Mouse (Mus musculus): ENCODE data around the gene Arhgap21. TPM values are rescaled to one million over a fixed set of nuclear protein-coding genes. Genes with fewer than 3 reads are reported as not detected.
A peak's percentile ranks its signal among the peaks of the same experiment; 100 is the strongest.

Gene Arhgap21
- total RNA-seq, 2 experiments from 2014 or later: 263 to 268 TPM

- DNase-seq (ENCODE audit: low spot score in 2 of 2): peak; percentile 25 to 36
Measured at GRCm38 (mm10) chr2:20967101-20967645, 1.5 kb downstream of the Arhgap21 start.

GRCm38 (mm10) chr2:20966176-20967100, 2.2 kb downstream of the Arhgap21 start:
- DNase-seq (ENCODE audit: low spot score in 2 of 2): peak in 1 of 2 experiments; percentile 14

DNA sequence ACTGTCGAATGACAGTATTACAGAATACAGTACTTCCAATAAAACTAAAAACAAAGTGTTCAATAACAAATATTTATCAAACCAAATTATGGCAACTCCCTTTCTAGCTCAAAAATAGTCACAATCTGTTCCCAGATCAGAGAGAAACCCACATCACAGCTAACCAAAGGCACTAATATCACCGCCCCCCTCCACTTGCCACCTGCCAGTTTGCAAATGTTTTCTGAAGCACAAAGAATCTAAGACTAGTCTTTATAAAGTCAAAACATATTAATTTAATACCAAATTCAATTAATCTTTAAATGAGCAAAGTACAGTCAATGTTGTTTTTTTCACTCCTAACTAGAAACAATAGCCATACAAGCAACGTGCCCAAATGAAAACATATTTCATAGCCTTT, 3.3 kb downstream of the Arhgap21 start:
- DNase-seq (ENCODE audit: low spot score in 2 of 2): no peak

DNA sequence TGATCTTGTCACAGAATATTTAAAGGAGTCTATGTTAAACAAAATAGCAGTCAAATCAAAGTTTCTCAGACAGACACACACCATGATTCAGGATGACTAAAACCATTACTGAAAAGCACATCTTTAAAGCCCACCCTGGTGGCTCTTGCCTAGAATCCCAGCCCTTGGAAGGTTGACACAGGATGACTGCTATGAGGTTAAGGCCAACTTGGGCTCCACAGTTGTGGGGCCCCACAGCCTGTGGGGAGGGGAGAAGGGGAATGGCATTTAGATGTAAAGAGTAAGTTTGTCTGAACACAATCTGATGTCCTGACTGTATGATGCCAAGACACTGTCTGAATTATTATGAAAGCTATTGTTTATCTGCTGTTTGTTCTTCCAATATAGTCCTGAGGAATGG, 4.2 kb downstream of the Arhgap21 start:
- DNase-seq (ENCODE audit: low spot score in 2 of 2): no peak

GRCm38 (mm10) chr2:20963226-20963805, 5.4 kb downstream of the Arhgap21 start:
- no peak for DNase-seq (ENCODE audit: low spot score in 2 of 2)

- peak in 1 of 2 experiments; percentile 12 for DNase-seq (ENCODE audit: low spot score in 2 of 2)
Measured at GRCm38 (mm10) chr2:20962284-20962683, 6.4 kb downstream of the Arhgap21 start.

DNA sequence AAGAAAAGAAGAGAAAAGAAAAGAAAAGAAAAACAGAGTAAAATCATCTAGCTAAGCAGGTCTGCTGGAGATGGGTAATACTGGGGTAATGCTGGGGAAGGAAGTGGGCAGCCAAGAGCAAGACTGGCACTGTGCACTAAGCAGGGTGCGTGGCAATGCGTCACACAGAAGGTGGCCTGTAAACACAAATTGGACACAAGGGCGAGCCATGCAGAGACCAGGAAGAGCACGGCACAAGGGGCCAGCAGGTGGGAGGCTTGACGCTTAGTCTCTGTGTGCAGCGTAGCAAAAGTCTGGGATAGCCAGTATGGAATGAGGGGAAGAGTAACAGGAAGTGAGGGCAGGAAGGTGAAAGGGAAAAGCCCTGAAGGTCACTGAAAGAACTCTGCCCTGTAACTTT, 6.9 kb downstream of the Arhgap21 start:
- DNase-seq (ENCODE audit: low spot score in 2 of 2): no peak

DNA sequence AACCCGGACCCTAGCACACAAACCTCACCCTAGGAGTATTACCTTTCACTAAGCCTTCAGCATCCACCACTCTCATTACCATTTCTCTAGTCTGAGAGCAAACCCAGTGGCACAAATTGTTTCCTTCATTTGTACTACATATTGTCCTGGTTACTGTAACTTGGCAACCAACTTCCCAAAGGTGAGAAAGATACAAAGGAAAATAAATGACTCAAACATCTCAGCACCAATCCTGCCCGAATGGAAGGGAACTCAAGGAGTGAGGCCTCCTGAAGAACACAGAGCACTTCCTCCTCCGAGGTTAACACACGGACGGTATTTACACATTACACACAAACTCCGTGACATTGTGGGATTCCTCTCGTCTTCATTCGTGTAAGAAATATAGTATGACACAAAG, 7.4 kb downstream of the Arhgap21 start:
- DNase-seq (ENCODE audit: low spot score in 2 of 2): no peak

DNA sequence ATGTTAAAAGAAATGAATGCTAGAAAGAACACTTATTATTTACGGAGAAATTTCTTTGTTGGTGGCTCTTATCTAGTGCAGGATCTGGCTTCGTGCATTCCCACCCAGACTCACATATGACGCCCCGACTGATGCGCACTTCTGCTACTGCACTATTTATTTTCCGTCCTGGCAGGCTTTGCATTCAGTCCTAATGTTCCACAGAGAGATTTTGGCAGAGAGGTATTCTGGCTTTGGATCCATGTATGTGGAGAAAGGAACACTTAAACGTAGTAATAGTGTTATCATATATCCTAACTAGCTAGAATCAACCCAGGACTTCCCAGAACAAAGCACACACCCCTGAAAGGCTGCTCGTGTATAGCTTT, 8.0 kb downstream of the Arhgap21 start:
- no peak for DNase-seq (ENCODE audit: low spot score in 2 of 2)

DNA sequence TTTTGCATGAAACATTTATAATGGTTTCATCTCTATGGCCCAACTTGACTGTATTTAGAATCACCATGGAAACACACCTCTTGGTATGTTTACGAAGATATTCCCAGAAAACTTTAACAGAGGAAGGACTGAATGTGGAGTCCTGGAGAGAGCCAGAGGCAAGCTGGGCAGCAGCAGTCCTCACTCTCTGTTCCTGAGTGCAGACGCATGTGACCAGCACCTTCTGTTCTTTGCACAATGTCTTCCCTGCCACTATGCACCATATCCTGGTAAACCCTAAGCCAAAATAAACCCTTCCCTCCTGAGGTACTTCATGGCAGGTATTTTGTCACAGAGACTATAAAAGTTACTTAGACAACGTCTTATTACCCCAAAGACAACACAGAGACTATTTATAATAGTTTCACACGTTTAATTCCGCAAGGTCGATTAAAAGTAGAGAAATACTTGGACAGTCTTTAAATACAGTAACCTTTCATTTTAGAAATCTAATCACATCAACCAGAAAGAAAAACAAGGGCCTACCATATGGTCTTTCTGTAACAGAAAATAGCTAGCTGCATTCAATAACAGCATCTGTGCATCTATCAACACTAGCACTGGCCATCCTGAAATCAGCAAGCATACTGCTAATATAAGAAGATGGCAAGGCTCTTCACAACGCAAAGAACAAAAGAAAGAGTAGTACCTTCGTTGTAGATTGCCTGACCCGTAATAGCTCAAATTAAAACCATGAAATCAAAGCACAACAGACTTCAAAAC, 8.6 kb downstream of the Arhgap21 start:
- DNase-seq (ENCODE audit: low spot score in 2 of 2): no peak

GRCm38 (mm10) chr2:20959045-20959444, 9.6 kb downstream of the Arhgap21 start:
- no peak for DNase-seq (ENCODE audit: low spot score in 2 of 2)

GRCm38 (mm10) chr2:20957995-20958394, 10.7 kb downstream of the Arhgap21 start:
- DNase-seq (ENCODE audit: low spot score in 2 of 2): no peak

GRCm38 (mm10) chr2:20956716-20957115, 12.0 kb downstream of the Arhgap21 start:
- DNase-seq (ENCODE audit: low spot score in 2 of 2): no peak

DNA sequence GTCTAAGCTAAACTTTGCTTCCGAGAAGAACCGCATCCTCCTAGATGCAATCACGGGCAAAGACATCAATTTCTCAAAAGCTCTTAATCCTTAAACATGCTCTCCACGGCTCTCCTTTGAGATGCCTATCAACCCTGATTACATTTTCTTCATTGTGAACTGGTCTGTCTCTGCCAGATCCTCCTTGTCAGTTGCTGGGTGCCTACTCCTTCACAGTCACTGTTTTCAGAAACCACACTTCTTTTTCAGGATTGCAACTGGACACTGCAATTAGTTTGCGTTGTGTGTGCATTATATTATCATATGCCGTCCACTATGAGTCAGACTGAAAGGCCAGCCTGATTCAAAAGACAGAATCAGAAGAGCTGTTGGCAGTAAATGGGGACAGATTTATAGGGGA, 12.7 kb downstream of the Arhgap21 start:
- DNase-seq (ENCODE audit: low spot score in 2 of 2): no peak

GRCm38 (mm10) chr2:20955376-20955775, 13.3 kb downstream of the Arhgap21 start:
- no peak for DNase-seq (ENCODE audit: low spot score in 2 of 2)

GRCm38 (mm10) chr2:20952716-20953115, 16.0 kb downstream of the Arhgap21 start:
- no peak for DNase-seq (ENCODE audit: low spot score in 2 of 2)

- DNase-seq (ENCODE audit: low spot score in 2 of 2): no peak
Measured at GRCm38 (mm10) chr2:20949168-20949567, 19.5 kb downstream of the Arhgap21 start.

DNA sequence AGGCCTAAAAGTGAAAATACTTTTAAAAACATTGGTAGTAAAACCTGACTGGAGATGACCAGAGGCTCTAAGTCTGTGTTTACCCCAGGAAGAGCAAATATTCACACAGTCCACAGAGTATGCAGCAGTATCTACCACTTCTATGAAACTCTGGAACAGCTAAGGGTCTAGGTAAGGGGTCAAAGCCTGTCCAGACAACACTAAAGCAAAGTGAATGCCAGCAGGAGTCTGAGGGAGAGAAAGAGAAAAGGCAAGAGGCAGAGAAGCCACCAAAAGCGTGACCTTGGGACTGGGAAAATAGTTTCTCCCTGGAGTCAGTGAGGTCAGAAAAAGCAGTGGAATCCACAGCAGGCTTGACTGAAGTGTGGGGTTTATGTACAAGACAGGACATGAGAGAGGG, 21.6 kb downstream of the Arhgap21 start:
- DNase-seq (ENCODE audit: low spot score in 2 of 2): no peak

GRCm38 (mm10) chr2:20945596-20945995, 23.1 kb downstream of the Arhgap21 start:
- no peak for DNase-seq (ENCODE audit: low spot score in 2 of 2)

GRCm38 (mm10) chr2:20943730-20944454, 24.8 kb downstream of the Arhgap21 start:
- no peak for DNase-seq (ENCODE audit: low spot score in 2 of 2)

DNA sequence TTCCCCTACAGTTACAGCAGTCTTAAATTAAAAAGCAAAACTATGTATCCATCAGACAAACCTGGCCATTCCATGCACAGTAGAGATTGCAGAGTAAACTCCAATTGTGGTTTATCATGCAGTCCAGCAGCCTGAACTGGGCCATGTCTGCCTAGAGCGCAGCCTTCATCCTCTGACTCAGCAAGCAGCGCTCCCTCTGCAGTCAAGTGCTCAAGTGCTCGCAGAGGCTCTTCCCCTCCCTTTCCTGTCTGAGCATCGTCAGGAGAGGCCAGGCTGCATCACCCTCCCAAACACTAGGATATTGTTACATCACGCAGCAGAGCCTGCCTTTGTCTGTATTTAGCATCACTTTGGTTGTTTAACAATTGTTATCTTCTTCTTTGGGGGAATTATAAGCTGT, 25.5 kb downstream of the Arhgap21 start:
- peak; percentile 39 to 42 for DNase-seq (ENCODE audit: low spot score in 2 of 2)

Data from left cerebral cortex, adult 18-20 months (tissue).